Mouse (Mus musculus) lung, adult 2 months (tissue): ENCODE data around the gene Sox5. TPM values are rescaled to one million over a fixed set of nuclear protein-coding genes. Genes with fewer than 3 reads are reported as not detected.

Source experiments
- DNase-seq: peaks from one replicate; pipeline ENCODE4 v3.0.0; 2022
- H3K4me1 ChIP-seq: fragments of 200-500 bp; 2 replicates; pipeline ENCODE4 v1.6.1; 2011; ENCODE audit warnings: low read length; ENCODE audit not compliant: control insufficient read depth, insufficient read depth
- H3K4me3 ChIP-seq: fragments of 200-500 bp; replicated peaks from 2 replicates; pipeline ENCODE3; 2011; ENCODE audit warnings: low read depth, mild to moderate bottlenecking, control low read depth, low read length; ENCODE audit errors: extremely low read depth
- CTCF ChIP-seq: fragments of 200-500 bp; IDR thresholded peaks from 2 replicates; pipeline ENCODE4 v1.5.1; 2011; ENCODE audit warnings: mild to moderate bottlenecking, low read length, control low read depth; ENCODE audit not compliant: insufficient read depth
- POLR2A ChIP-seq: fragments of 200-500 bp; IDR thresholded peaks from 2 replicates; pipeline ENCODE4 v1.6.1; 2011; ENCODE audit warnings: low read depth, mild to moderate bottlenecking, control low read depth, low read length, borderline replicate concordance; ENCODE audit errors: extremely low read depth
- WGBS: fragments of 180-500 bp; shearing (Covaris S2); methylation state at CpG from one replicate; pipeline ENCODE4 v1.1.7; 2018; 5-methylcytosine and 5-hydroxymethylcytosine counted together
- polyA plus RNA-seq: library from polyadenylated mRNA; depleted of rRNA; stranded (reverse); fragments of >200 nt; gene quantifications from 2 replicates; pipeline ENCODE4 v1.2.3, GENCODE M21; 2012

Gene Sox5
- polyA plus RNA-seq, 1 experiment: 8.6 TPM

DNA sequence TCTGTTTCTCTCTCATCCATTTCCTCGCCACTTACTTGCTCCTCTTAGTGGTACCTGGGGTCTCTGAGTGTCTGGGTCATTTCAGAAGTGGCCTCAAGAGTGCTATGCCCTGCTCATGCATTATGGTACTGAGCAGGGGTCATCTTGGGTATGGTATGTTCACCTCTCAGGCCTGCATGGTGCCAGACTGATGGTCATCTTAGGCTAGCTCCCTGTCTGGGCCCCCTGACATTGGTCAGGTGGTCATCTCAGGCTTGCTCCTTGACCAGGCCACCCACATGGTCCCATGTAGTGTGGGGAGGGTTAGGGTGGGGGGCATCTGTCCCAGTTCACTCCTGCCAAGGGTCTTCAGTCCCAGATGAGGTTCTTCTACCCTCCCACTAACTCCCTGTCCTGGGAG is 21.3 kb upstream of the Sox5 start:
- WGBS: 90% methylated on average over 1 of the region's 1 CpGs

DNA sequence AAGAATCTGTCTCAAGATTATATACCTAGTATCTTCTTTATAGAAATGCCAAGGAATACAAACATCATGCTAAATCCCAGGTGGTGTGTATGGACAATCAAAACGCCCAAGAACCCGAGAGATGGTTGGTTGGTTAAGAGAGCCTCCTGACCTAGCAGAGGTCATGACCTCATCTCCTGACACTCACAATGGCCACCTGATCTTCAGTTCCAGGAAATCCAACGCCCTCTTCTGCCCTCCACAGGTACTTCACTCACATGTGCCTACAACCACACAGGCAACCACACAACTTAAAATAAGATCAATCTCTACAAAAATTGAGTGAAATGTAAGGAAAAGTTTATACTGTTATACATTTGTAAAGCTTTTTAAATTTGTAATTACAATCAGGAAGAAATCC is 12.6 kb upstream of the Sox5 start:
- no peak for DNase-seq
- no peak overlapping the region for H3K4me3 ChIP-seq
- H3K4me1 ChIP-seq: no peaks in the 10 kb centered on the region
- TF ChIP-seq POLR2A: no peak
- no peak for TF ChIP-seq CTCF
- WGBS: 67% methylated on average over 3 of the region's 3 CpGs

More for the DNA sequence above, 21.3 kb upstream of the Sox5 start:
- Histone ChIP-seq H3K4me1 (no peaks in the 10 kb centered on the region), H3K4me3 (no peak overlapping the region)
- DNase-seq: no peak
- TF ChIP-seq CTCF (no peak), POLR2A (no peak)

DNA sequence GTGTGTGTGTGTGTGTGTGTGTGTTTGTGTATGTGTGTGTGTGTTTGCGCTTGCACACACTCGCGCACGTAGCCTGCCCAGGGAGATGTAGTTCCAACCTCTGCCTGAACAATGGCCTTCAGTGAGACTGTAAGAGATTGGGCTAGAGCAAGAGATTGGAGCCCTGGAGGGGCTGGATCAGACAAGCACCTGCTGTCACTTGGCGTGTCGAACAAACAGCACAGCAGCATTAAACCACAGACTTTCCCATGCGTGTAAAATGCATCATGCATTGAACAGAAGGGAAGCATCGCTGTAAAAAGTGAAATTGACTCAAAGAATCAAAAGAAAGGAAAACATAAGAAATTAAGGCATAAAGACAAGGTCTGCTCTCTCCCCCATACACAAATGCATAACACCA is 11.1 kb upstream of the Sox5 start:
- no peak overlapping the region for H3K4me3 ChIP-seq
- no peak for TF ChIP-seq CTCF
- no peak for TF ChIP-seq POLR2A
- H3K4me1 ChIP-seq: no peaks in the 10 kb centered on the region
- no peak for DNase-seq
- WGBS: 94% methylated on average over 8 of the region's 8 CpGs

DNA sequence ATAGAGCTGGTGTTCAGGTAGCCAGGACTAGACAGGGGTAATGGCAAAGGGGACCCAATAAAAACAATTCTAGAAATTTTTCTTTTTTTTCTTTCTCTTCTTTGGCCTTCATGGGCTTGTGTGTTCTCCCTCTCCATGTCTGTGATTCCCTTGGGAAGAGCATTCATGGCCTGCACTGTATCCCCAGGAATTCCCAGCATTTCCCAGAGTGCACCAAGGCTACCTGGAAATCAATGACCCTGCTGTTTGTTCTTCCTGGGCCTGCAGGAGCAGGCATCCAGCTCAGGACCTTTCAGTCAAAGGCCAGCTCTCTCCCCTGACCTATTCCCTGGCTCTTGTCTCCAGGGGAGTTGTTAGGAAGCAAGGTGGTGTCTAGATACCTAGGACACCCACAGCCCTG is 1.5 kb upstream of the Sox5 start:
- no peak overlapping the region for H3K4me3 ChIP-seq
- no peaks in the 10 kb centered on the region; the same call in 1 of the 2 replicates for H3K4me1 ChIP-seq
- TF ChIP-seq CTCF: no peak
- TF ChIP-seq POLR2A: no peak
- no peak for DNase-seq

DNA sequence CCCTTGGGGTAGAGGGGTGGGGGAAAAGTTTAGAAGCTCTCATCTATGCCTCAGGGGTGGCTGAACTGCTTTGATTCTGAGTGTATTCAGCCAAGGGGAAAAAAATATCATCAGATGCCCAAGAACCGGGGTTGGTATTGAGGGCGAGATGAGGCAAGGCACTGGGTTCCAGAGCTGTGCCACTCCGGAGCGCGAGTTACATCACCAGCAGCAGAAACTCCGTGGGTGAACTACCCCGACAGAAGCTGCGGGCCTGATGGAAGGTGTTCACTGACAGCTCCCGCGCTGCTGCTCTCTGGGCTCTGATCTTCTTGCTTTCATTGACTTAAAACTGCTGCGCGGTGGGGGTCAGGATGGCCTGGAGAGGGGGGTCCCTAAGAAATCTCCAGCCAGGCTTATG is 1.1 kb upstream of the Sox5 start:
- Histone ChIP-seq H3K4me3 (no peak overlapping the region), H3K4me1 (no peaks in the 10 kb centered on the region; the same call in 1 of the 2 replicates)
- no peak for DNase-seq
- WGBS: 32% methylated on average over 12 of the region's 12 CpGs
- TF ChIP-seq CTCF (no peak), POLR2A (no peak)

DNA sequence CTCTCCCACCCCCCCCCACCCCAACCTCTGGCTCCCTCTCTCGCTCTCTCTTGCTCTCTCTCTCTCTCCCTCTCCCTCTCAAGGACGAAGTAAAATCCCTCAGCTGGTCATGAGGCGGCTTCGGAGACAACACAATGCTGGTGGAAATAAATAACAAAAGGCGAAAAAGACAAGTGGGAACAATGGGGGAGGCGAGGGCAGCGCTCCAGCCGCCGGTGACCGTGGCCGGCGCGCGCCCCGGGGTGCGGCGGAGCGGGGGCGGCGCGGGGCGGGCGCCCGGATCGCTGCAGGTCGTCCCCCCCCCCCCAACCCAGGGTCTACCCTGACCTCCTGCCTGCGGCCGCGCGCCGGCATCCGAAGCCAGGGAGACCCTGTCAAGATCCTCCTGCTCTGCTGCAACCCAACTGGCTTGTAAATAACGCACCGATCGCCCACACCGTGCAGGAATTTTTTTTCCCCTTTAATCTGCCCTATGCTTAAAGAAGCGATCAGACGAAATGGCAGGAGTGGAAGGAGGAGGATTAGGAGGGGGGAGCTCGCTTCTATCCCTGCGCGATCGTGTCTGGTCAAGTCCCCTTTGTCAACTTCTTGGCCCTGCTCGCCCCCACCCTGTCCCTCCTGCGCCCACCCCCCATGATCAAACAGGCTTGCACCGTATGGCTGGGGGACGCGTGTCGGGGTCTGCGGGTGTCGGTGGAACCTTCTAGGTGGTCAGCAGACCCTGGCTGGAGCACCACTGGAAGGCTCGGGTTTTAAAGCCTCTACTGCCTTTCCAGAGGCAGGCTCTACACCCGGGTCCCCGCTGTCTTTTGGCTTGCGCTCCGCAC is 467 bp upstream of the Sox5 start:
- no peaks in the 10 kb centered on the region; the same call in 1 of the 2 replicates for H3K4me1 ChIP-seq
- 3% methylated on average over 46 of the region's 55 CpGs for WGBS
- DNase-seq: peak; percentile 20
- TF ChIP-seq POLR2A: no peak
- no peak for TF ChIP-seq CTCF
- H3K4me3 ChIP-seq: peak overlapping the region; percentile 87

DNA sequence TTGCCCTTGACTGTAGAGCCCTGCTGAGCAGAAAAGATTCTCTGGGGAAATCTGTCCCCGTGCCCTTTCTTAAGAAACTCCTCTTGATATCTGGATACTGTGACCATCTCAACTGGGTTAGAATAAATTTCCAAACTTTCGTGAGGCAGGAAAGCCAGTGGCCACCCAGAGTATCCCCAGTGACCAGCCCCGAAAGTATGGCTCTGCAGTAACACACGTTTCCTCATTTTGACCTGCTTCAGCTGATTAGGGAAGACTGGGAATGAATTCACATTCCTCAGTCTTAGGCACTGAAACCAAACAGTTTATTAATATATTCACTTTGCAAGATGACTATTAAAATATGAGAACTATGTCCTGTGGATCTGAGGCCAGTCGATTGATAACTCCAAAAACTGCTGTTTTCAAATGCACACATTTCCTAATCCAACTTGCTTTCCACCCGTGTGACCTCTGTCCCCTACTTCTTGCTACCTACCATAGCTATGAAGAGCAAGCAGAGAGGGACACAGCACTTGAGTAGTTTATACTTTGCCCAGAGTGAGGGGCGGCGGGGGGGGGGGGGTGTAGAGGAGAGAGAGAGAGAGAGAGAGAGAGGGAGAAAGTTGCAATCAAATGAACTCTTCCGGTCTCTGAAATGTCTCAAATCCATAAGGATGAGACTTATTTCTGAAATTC is 1.0 kb downstream of the Sox5 start:
- TF ChIP-seq CTCF: no peak
- no peak for TF ChIP-seq POLR2A
- 32% methylated on average over 9 of the region's 9 CpGs for WGBS
- DNase-seq: peak; percentile 18
- H3K4me3 ChIP-seq: peak overlapping the region; percentile 87
- no peaks in the 10 kb centered on the region for H3K4me1 ChIP-seq

DNA sequence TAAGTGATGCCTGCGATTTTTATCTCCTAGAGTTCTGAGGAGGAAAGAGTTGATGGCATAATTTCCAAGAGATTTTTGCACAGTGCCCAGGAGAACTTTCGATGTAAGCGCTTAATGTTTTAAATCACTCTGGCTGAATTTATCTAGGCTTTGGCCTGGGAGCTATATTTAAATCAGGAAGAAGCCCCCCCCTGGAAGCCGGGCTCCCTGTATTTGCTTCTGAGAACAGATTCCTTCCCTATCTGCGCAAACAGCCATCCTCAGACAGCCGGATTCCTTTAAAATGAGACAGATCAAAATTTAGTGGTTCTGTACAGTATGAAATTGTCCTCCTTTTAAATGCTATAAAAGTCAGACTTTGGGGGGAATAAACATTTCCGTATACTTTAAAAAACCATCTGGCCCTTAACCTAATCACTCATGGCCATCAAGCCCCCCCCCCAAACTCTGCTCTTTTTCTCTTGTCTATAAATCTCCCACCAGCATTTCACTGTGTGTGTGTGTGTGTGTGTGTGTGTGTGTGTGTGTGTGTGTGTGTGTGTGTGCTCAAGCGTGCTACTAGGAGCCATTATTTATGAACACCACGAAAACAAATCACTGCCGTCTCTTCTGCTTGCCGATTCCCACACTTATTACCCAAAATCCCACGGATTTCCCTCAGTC is 1.7 kb downstream of the Sox5 start:
- Histone ChIP-seq H3K4me3 (no peak overlapping the region), H3K4me1 (no peaks in the 10 kb centered on the region)
- no peak for DNase-seq
- WGBS: 48% methylated on average over 12 of the region's 12 CpGs
- TF ChIP-seq POLR2A: no peak
- no peak for TF ChIP-seq CTCF

DNA sequence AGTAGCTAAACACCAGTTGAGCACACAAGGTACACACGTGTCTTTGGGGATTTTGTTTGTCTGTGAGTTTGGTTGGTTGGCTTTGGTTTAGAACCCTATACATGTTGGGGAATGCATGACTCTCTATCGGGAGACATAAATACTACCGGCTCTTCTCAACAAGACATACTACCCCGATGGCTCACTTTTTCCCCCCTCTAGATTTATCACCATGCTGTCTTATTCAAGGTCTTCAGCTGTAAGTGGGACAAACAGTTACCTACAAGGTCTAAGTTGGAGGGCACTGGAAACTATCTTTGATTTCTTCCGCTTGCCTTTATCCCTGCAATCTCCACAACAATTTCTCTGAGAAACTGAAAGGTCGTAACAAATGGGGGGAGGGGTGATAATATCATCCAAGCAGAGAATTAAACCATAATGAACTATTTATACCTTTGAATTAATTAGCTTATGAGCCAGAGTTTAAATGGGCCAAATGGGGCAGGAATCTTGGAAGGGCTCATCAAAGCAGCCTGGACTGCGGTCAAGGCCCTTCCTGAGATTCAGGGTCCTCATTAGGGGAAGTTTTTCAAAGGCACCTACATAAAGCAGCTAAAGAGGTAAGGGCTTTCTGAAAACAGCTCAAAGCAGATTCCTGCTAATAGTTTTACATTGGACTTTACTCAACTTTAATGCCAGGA is 4.3 kb downstream of the Sox5 start:
- Histone ChIP-seq H3K4me3 (no peak overlapping the region), H3K4me1 (no peaks in the 10 kb centered on the region)
- DNase-seq: no peak
- WGBS: 94% methylated on average over 7 of the region's 7 CpGs
- TF ChIP-seq CTCF (no peak), POLR2A (no peak)
